Mouse (Mus musculus): ENCODE measurements at regions not wholly inside any gene's neighbourhood (a gene's known extent, or its start where the extent isn't known, plus 50 kb on each side); places are given as distances from the start of the nearest gene placed in this dataset.

GRCm38 (mm10) chr4:98190318-98190717, 192.8 kb downstream of the Tm2d1 start:
- no peak for DNase-seq

DNA sequence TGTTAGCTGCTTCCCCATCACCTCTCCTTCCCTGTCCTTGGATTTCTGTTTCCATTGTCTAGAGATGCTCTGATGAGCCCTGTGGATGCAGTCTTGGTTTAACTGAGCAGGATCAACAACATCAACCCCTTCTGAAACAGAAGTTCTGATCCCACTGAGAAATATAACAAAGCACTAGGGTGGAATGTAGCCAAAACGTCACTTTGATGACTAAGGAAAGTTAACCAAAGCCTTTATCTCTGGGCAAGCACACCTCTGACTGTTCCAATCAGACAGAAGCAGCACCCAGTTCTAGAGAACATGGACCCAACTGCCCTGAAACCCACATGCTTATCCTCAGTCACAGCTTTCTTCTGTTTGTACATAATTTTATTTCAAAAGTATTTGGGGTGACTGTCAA, 193.2 kb downstream of the Tm2d1 start:
- DNase-seq: no peak

DNA sequence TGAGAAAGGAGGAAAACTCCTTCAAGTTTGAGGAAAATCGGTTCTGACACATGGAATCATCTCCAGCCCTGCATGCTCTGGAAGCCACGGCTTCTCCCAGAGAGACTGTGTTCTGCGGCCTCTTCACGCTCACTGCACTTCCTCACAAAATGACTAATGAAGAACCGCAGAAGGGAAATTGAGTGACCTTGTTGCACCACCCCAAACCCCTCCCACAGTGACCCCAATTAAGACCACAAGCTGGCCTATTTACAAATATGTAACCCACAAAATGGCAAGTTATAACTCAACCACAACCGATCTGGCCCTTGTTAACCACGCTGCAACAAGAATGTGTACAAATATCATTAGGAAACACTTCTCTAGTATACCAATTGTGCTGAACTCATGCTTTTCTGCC, 194.2 kb downstream of the Tm2d1 start:
- no peak for DNase-seq

- no peak for DNase-seq
Measured at GRCm38 (mm10) chr4:98187038-98187437, 196.1 kb downstream of the Tm2d1 start.

GRCm38 (mm10) chr4:98182053-98182355, 201.1 kb downstream of the Tm2d1 start:
- no peak for DNase-seq

DNA sequence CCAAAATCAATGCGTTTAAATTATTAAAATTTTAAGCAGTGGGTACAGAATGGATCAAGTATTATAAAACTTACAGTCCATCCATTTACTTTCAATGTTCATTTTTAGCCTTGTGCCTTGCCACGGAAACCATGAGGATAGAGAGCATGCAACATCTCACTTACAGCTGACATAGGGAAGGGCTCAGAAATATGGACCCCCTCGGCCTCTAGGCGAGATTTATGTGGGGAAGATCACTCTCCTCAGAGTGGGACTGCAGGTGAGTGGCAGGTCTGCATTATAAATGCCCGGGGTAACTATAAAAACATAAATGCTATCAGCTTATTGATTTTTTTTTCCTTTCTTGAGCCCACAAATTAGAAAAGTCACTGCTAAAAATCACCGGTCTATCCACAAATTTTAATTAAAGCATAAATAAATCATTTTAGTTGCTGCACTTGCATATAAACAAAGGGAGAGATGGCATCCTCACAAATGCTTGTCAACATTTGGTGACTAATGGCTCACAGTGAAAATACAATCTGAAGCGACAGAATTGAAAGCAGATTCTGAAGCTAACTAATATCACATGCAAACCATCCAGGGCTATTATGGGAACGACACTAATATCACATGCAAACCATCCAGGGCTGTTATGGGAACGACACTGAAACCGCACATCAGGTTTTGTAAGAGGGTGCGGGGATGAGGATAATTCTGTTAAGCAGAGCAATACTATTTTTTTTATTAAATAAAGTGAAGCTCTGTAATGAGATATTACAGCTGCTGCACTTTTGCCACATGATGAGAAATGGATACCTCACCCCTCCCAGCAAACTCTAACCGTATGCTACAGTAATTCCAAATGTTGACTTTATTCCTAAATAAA, 201.7 kb downstream of the Tm2d1 start:
- no peak for DNase-seq

DNA sequence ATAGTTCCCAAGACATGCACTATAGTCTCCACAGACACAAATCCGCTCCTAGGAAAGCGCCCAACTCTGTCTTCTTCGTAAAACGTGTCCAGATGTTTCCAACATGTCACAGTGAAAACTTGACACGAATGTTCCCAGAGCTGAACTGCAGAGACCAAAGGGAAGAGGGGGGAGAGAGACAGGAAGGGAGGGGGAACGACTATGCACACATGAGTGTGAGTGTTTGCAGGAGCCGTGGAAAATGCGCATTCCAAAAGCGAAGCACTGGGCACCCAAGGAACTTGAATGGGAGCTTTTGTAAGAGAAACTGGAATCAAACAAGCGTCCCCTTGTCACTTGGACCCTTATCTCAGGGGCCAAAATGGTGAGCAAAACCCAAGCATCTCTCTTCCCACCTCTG, 202.8 kb downstream of the Tm2d1 start:
- no peak for DNase-seq
